Mouse (Mus musculus) urinary bladder, adult 18-20 months (tissue): ENCODE measurements around the gene St3gal6.

Experiments
- DNase-seq, 2 experiments: peaks; one replicate each; pipeline ENCODE4 v3.0.0; 2022; ENCODE audit warnings: low spot score in 2 of 2, mixed read lengths in 2 of 2

Gene St3gal6

GRCm38 (mm10) chr16:58521182-58521581, 2.9 kb downstream of the St3gal6 start:
- DNase-seq, result no peak

- no peak for DNase-seq
Measured at GRCm38 (mm10) chr16:58520457-58520856, 3.6 kb downstream of the St3gal6 start.

- DNase-seq, result no peak
Measured at GRCm38 (mm10) chr16:58519650-58520073, 4.4 kb downstream of the St3gal6 start.

- DNase-seq, result no peak
Measured at GRCm38 (mm10) chr16:58516960-58517798, 6.9 kb downstream of the St3gal6 start.

GRCm38 (mm10) chr16:58516161-58516560, 7.9 kb downstream of the St3gal6 start:
- DNase-seq, result no peak

GRCm38 (mm10) chr16:58514565-58514964, 9.5 kb downstream of the St3gal6 start:
- DNase-seq, result peak in 1 of 2 experiments; percentile 25

GRCm38 (mm10) chr16:58513755-58514154, 10.3 kb downstream of the St3gal6 start:
- no peak for DNase-seq

- no peak for DNase-seq
Measured at GRCm38 (mm10) chr16:58512887-58513286, 11.2 kb downstream of the St3gal6 start.

- DNase-seq, result no peak
Measured at GRCm38 (mm10) chr16:58512181-58512761, 11.8 kb downstream of the St3gal6 start.

GRCm38 (mm10) chr16:58504945-58505344, 19.1 kb downstream of the St3gal6 start:
- DNase-seq, result no peak

- no peak for DNase-seq
Measured at GRCm38 (mm10) chr16:58502566-58502965, 21.5 kb downstream of the St3gal6 start.

- no peak for DNase-seq
Measured at GRCm38 (mm10) chr16:58501760-58502301, 22.2 kb downstream of the St3gal6 start.

- no peak for DNase-seq
Measured at GRCm38 (mm10) chr16:58499650-58500049, 24.4 kb downstream of the St3gal6 start.

GRCm38 (mm10) chr16:58499172-58499584, 24.9 kb downstream of the St3gal6 start:
- no peak for DNase-seq

- DNase-seq, result no peak
Measured at GRCm38 (mm10) chr16:58497886-58498713, 25.9 kb downstream of the St3gal6 start.

- DNase-seq, result no peak
Measured at GRCm38 (mm10) chr16:58496791-58497190, 27.3 kb downstream of the St3gal6 start.

- no peak for DNase-seq
Measured at GRCm38 (mm10) chr16:58487861-58488260, 36.2 kb downstream of the St3gal6 start.

GRCm38 (mm10) chr16:58482296-58482695, 41.7 kb downstream of the St3gal6 start:
- no peak for DNase-seq

- DNase-seq, result no peak
Measured at GRCm38 (mm10) chr16:58481906-58482270, 42.2 kb downstream of the St3gal6 start.

GRCm38 (mm10) chr16:58481219-58481905, 42.7 kb downstream of the St3gal6 start:
- no peak for DNase-seq

GRCm38 (mm10) chr16:58479898-58480448, 44.1 kb downstream of the St3gal6 start:
- no peak for DNase-seq
